Mouse (Mus musculus): Measurements from ENCODE around the gene Ctsd.

Gene Ctsd

GRCm38 (mm10) chr7:142400112-142400749, 12.4 kb upstream of the Ctsd start:
- DNase-seq (ENCODE audit: low read depth, low spot score): no peak

DNA sequence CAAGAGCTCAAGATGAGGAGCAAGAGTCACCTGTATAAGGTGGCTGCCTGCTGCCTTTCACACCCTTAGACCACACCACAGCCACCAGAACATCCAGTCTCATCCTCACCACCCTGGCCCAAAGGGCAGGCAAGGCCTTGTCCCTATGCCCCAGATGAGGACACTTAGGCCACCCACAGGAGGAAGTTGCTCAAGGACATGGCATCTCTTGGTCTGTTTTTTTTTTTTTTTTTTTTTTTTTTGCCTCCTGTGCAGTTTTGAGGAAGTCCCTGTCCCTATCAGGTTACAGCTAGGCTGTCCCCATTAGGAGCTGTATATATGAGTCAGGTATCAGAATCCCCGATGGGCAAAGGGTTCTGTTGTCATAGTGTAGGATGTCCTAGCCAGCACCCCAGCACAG, 11.4 kb upstream of the Ctsd start:
- DNase-seq (ENCODE audit: low read depth, low spot score): no peak

GRCm38 (mm10) chr7:142398052-142398451, 10.2 kb upstream of the Ctsd start:
- peak; percentile 7 for DNase-seq (ENCODE audit: low read depth, low spot score)

DNA sequence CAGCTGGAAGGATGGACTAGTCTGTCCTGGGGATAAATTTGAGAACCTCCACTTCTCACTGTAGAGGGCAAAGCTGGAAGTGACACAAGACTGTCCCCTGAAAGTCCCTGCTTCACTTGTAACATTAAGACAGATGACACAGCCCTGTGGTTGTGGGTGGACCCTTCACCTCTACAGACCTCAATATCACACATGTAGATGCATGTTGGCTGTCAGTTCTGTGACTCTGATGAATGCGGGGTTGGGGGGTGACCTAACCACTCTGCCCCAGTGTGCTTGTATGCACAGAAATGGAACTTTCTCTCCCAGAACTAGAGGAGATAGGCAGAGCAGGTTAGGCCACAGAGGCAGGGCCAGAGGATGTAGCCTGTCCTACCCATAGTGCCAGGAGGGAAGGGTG, 8.8 kb upstream of the Ctsd start:
- no peak for DNase-seq (ENCODE audit: low read depth, low spot score)

GRCm38 (mm10) chr7:142395472-142395871, 7.6 kb upstream of the Ctsd start:
- DNase-seq (ENCODE audit: low read depth, low spot score): no peak

DNA sequence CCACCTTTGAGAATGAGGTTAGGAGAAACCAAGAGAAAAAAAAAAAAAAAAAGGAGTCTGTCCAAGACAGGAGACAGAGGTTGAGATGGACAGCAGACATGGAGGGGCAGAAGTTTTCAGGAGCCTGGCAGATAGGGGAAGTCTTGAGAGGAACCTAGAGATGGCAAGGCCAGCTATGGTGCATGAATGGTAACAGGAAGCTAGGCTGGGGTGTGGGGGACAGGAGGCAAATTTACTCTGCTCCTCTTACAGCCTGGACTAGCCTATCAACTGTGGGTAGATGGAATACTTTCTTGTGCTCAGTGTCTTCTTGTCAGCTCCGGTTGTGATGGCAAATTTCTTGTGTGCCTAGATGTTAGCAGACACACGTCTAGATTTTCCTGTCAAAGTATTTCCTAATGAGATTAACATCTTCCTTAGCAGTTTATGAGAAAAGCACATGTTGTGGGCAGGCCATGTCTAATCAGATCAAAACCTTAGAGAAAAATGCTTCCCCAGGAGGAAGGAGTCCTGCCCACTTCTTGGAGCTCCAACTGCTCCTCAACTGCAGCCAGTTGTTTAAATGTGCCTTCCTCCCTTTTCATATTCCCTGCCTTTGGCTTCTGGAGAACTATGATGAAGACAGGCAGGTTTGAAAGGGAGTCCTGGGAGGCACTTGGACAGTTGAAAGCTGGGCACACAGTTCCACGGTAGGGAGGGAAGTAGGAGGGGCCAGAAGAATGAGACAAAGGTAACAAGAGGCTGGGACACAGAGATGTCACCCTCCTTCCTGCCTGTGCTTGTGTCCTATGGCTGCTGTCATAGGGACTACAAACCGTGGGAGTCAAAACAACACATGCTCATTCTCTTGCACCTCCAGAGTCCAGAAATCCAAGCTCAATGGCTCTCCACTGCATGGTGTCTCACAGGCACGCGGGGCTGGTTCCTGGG, 6.7 kb upstream of the Ctsd start:
- no peak for DNase-seq (ENCODE audit: low read depth, low spot score)

- DNase-seq (ENCODE audit: low read depth, low spot score): no peak
Observed at GRCm38 (mm10) chr7:142393191-142393590, 5.4 kb upstream of the Ctsd start.

DNA sequence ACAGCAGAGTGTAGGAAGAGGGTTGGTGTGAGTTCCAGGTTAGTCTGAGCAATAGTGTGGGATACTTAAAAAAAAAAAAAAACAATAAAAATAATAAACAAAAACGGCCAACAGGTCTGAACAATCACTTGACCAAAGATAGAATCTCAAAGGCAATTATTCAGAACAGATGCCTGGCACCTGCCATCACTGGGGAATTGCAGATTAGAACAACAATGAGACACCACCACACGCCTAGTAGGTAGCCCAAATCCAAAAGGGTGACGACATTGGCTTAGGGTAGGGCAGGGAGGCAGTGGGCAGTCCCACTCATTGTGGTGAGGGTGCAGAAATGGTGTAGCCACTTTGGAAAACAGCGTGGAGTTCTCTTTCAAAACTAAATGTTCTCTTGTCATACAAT, 3.8 kb upstream of the Ctsd start:
- no peak for DNase-seq (ENCODE audit: low read depth, low spot score)

GRCm38 (mm10) chr7:142391108-142391507, 3.3 kb upstream of the Ctsd start:
- DNase-seq (ENCODE audit: low read depth, low spot score): no peak

DNA sequence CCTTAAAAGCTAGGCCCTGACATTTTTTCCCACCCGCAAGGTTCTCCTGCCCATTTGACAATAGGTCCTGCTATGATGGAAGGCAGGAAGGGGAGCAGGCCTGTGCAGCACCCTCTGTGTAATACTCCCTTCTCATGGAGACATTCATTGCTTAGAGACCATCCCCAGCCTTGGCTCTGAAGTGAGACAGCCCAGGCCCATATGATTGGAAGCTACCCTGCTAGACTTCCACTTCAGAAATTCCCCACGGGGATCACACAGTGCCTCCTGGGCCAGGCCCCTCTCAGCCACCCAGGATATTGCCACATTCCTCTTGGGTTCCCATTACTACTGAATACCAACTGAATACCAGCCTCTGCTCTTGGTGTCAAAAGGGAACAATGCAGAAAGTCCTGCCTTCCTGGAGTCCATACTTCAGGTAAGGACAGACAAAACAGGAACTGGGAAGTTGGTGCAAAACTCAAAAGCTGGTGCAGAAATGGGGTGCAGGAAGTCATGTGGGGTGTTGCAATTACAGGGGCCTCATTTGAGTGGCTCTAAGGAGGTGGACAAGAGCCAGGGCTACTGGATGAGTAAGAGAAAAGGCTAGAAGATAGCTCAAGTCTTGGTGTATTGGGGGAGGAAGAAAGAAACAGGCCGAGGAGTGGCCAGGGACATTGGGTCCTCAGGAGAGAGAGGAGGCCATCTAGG, 2.3 kb upstream of the Ctsd start:
- DNase-seq (ENCODE audit: low read depth, low spot score): no peak

DNA sequence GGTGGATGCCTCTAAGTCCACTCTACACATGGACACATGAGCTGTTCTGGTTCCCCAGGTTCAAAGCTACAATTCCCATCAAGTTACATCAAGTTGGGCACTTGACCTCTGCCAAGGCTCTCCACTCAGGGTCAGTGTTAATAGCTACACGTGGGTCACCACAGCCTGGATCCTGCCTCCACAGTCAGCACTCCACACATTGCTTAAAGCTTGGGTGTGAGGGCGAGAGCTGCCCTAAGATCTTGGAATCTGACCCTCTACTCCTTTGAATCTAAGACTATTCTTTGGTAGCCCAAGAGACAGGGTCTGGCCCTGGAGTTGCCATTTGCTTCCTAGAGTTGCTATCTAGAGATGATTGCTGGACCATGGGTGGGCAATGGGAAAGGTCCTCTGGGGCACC, 902 bp upstream of the Ctsd start:
- DNase-seq (ENCODE audit: low read depth, low spot score): no peak

DNA sequence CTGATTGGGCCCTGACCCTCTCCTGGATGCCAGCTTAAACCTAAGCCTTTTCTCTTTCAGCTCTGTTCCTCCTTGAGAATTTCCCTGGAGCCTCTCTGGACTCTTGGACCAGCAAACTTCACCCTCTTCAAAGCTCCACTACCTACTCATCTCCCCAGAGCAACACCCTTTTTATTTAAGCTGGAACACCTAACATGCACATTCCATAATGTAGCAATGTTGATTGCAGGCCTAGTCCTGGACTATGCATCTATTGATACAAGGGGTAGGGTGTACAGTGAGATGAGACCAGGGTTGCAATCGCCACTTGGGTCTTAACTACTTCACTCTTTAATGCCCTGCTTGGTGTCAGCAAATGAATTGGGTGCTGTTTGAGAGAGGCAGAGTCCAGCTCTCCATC, 360 bp upstream of the Ctsd start:
- no peak for DNase-seq (ENCODE audit: low read depth, low spot score)

- no peak for DNase-seq (ENCODE audit: low read depth, low spot score)
Observed at GRCm38 (mm10) chr7:142386621-142387201, 1.1 kb downstream of the Ctsd start.

DNA sequence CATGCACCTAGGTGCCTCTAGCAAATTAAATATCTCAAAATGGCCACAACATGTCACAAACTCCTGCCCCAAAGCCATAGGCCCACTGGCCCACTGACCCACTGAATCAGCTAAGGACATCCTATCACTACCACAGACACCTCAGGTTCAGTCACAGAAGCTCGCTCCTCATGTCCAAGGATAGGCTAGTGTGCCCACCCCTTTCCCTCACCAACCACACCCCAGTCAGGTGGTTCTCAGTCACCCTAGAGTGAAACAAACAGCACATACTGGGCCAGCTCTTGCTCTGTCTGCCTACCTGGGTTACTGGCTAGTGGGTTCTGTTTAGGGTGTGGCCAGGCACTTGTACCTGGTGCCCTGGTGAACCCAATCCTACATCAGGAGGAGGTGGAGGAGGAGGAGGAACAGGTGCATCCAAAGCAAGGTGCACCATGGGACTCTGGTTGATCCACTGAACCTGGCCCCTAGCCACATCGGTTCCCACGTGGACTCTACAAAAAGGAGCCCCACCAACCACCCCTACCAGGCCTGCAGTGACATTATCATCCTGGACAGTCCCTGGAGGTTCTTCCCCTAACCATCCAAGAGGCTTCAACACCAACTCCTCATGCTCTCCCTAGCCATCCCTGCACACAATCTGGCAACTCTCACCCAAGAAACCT, 2.0 kb downstream of the Ctsd start:
- no peak for DNase-seq (ENCODE audit: low read depth, low spot score)

DNA sequence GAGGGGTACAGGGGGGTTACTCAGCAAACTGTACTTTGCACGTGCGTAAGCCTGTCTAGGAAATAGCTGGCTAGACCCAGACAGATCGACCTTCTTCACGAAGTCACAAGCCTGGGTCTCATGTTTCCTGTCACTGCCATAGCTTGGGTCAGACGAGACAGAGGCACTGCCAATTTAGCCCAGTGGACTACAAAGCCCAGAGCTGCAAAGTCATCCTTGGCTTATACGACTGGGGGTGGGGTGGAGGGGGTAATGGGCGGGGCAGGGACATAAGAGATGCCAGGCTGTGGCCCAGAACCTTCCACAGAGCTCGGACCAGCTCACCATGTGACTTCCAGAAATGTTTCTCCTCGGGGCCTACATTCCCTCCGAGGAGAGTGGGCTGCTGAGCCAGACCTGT, 3.5 kb downstream of the Ctsd start:
- no peak for DNase-seq (ENCODE audit: low read depth, low spot score)

DNA sequence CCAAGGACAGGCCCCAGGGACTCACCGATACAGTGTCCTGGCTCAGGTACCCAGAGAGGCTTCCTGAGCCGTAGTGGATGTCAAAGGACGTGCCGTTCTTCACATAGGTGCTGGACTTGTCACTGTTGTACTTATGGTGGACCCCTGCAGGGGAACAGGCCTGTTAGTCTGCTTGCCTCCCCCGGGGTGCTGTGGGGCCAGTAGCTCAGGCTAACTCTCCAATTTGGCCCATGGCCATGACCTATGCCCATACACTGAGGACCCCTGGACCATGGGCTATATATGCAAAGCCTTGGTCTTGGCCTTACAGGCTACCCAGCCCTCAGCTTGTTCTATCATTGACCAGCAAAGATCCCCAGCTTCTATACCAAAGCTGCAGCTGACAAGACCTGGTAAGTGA, 5.3 kb downstream of the Ctsd start, which contains the start of gene Gm49369:
Gene Gm49369, minus strand, starts transcription at position 101 of the 400 bp plus-strand sequence.
- DNase-seq (ENCODE audit: low read depth, low spot score): no peak

DNA sequence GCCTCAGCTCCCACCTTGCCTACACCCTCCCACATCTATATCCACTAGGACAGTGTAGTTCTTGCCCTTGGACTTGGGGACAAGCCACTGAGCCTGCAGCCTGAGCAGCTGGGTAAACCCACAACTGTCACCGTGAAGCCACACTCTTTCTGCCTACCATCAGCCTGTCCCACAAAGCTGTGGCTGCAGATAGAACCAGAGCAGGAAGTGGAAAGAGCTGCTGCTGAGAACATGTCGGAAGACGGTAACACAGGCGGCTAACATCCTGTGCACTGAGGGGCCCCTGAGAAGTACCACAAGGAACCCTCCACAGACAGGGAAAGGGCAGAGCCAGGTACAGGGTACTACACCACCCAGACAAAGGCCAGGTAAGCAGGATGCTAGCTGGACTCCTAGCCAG, 6.7 kb downstream of the Ctsd start:
- no peak for DNase-seq (ENCODE audit: low read depth, low spot score)

GRCm38 (mm10) chr7:142379186-142379585, 8.7 kb downstream of the Ctsd start:
- DNase-seq (ENCODE audit: low read depth, low spot score): no peak

DNA sequence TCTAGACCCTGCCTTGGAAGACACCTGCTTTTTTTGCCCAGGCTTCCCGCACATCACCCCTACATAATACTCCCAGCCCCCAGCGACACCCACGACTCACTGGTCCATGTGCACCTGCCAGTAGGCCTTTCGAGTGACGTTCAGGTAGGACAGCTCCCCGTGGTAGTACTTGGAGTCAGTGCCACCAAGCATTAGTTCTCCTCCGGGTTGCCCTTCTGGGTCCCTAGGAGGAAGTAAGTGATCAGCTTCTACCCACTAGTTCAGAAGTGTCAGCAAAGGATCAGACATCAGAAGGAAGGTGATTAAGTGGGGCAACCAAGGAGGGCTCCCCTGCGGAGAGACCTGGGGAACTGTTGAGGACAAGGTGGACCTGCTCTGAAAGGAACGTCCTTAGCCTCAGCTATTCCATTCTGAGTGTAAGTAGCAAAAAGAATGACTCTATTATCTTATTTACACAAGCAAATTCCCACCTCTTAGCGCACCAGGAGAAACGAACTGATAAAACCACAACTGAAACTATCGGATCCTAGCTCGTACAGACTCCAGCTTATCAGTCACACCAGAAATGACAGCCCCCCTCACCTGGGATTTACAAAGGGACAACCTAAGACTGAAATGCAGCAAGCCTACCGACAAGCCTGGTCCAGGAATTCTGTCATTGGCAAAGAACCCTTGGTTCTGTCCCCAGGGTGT, 10.5 kb downstream of the Ctsd start:
- DNase-seq (ENCODE audit: low read depth, low spot score): no peak

GRCm38 (mm10) chr7:142376096-142376495, 11.7 kb downstream of the Ctsd start:
- no peak for DNase-seq (ENCODE audit: low read depth, low spot score)

DNA sequence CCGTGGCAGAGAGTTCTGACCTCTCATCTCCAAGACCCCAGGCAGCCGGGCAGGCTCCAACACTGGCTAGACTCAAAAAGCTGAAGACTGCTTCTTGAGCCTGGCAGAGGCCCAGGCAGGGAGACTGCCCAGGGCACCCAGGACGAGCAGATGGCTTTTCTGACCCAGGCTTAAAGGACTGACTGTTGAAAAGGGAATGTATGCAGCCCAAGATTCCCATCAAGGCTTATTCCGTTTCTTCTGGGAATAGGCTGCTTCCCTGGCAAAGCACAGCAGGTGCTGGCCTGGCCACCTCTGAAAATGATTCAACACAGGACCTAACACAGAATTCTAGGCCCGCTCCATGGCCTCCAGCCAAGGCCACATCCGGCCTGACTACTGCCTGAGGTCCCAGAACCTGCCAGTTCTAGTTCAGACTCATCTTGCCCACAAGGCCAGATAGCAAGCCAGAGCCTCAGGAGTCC, 12.5 kb downstream of the Ctsd start:
- no peak for DNase-seq (ENCODE audit: low read depth, low spot score)

Measured in mesoderm, embryonic 11.5 days (tissue).